In genomic region chr1:39614462-39615279, GRCm38 (mm10) we compare ENCODE assay signal across 8 mouse cellular contexts. TPM values are rescaled to one million over a fixed set of nuclear protein-coding genes. Genes with fewer than 3 reads are reported as not detected.
DNase-seq lines count a peak whose midpoint lies in the region; ATAC-seq and TF ChIP-seq lines count a peak whose summit lies in the region.

No protein-coding gene starts in this region.

- ATAC-seq in cerebellum, adult (ENCODE audit: insufficient number of reproducible peaks, low FRiP score, low TSS enrichment): no peak

- H3K9ac ChIP-seq in ES-E14 (ENCODE audit: insufficient read depth, low read depth, low read length, poor library complexity, severe bottlenecking): no peak overlapping the region; the same call in 1 of the 2 replicates

- H3K36me3 ChIP-seq in ES-E14 (ENCODE audit: control insufficient read depth, insufficient read depth, low read length, poor library complexity, severe bottlenecking): no peaks in the 10 kb centered on the region
- H3K36me3 ChIP-seq in megakaryocyte, embryonic 14.5 days (replicated peaks; ENCODE audit: low read length): no peaks in the 10 kb centered on the region

- no peaks in the 10 kb centered on the region for H3K9me3 ChIP-seq in ES-E14 (ENCODE audit: control insufficient read depth, insufficient read depth, low read depth, low read length)
- no peaks in the 10 kb centered on the region for H3K9me3 ChIP-seq in megakaryocyte, embryonic 14.5 days

- no peak overlapping the region for H3K27ac ChIP-seq in ES-E14 (ENCODE audit: insufficient read depth, low read depth, low read length, poor library complexity, severe bottlenecking)

- in situ Hi-C loops in ES-E14 (cut with MboI; ENCODE audit: low sequenced_read_pairs in 2 of 2, unreplicated experiment in 2 of 2): no loop called here

- peaks cover 0 to 6% of the 10 kb centered on the region in 2 experiments; a peak in 1 of 4 replicates for H3K4me1 ChIP-seq in ES-E14 (ENCODE audit: control insufficient read depth in 2 of 2, insufficient read depth in 2 of 2, low read length in 2 of 2, poor library complexity in 1 of 2)
- peaks cover 24% of the 10 kb centered on the region for H3K4me1 ChIP-seq in megakaryocyte, embryonic 14.5 days

- H3K4me3 ChIP-seq in ES-E14 (ENCODE audit: insufficient read depth in 1 of 2, low read depth in 1 of 2, low read length in 2 of 2, poor library complexity in 1 of 2, severe bottlenecking in 1 of 2): no peak overlapping the region; a peak in 1 of 4 replicates
- H3K4me3 ChIP-seq in megakaryocyte, embryonic 14.5 days (replicated peaks): peak overlapping the region; percentile 86

- peak; percentile 33 to 42 for DNase-seq in cerebellum, adult 18-20 months
- DNase-seq in ES-E14 (ENCODE audit: low read depth, low spot score): peak; percentile 69
- DNase-seq in cerebellum, postnatal 10 days: peak; percentile 73 to 81
- DNase-seq in heart, adult 8-10 months (ENCODE audit: low spot score): peak; percentile 12
- DNase-seq in layer of hippocampus, postnatal 36 days: peak; percentile 20 to 60
- peak; percentile 26 to 77 for DNase-seq in spleen, postnatal 4 days (ENCODE audit: low spot score in 2 of 2)

- peaks cover 9% of the 10 kb centered on the region for H3K27me3 ChIP-seq in megakaryocyte, embryonic 14.5 days (replicated peaks)

TF ChIP-seq in ES-E14, 5 proteins besides CTCF, POLR2A, EP300 and RAD21:
- no peak for TF ChIP-seq MAFK (IDR thresholded peaks at IDR 0.05; ENCODE audit: insufficient read depth, low read depth, low read length)
- TF ChIP-seq ZC3H11A (IDR thresholded peaks at IDR 0.05; ENCODE audit: borderline replicate concordance, low read depth, low read length): 0 out of 2 replicates have a peak, but pooled peaks have one; percentile 18

RNA-seq across cellular contexts. Expression of gene Creg2, which starts 36.6 kb away (rescaled TPM):
- total RNA-seq in ES-E14 (2012; rRNA removed): 0.22 and 0.48 TPM in 2 replicates
- total RNA-seq in heart, adult 8-10 months (2022): under 1 TPM in 2 of 4 experiments, not detected in 2; 0.03 to 0.05 TPM
- 100 to 1,000 TPM in 1 of 2 experiments, 10 to 100 TPM in 1; 96.3 to 105 TPM for total RNA-seq in layer of hippocampus, postnatal 36 days (2021)
- 0.13 TPM in 1 of 2 replicates, not detected in the other for polyA plus RNA-seq in megakaryocyte, embryonic 14.5 days (2012; ENCODE audit: insufficient read depth, low replicate concordance)

RNA-seq across cellular contexts. Expression of gene Rnf149, which starts 37.5 kb away (rescaled TPM):
- 57.6 and 61.7 TPM in 2 replicates for total RNA-seq in ES-E14 (2012; rRNA removed)
- 1 to 10 TPM; 6.2 to 9.5 (median 7.8) TPM for total RNA-seq in heart, adult 8-10 months (2022)
- total RNA-seq in layer of hippocampus, postnatal 36 days (2021): 10 to 100 TPM; 32.3 to 34.8 TPM
- 3.8 and 26.0 TPM in 2 replicates for polyA plus RNA-seq in megakaryocyte, embryonic 14.5 days (2012; ENCODE audit: insufficient read depth, low replicate concordance)

Comparison
In these comparisons a context has a peak if more than half of its experiments do, and no peak if none do; other contexts are left out.
1. DNase-seq: peak in every context shown above with its lines; median percentile 77 in cerebellum, postnatal 10 days; 69 in ES-E14; 52 in spleen, postnatal 4 days; 40 in layer of hippocampus, postnatal 36 days; 38 in cerebellum, adult 18-20 months; 12 in heart, adult 8-10 months.
2. RNA of gene Creg2, which starts 36.6 kb away (total RNA-seq): 96.3 to 105 TPM in layer of hippocampus, postnatal 36 days; 0.22 to 0.48 TPM in ES-E14 and 0.03 to 0.05 TPM in heart, adult 8-10 months; every median in the first group is over 10 times any median in the second.